Mouse (Mus musculus) CD8-positive naive resting alpha-beta T cell, adult 2 months (primary cell): Measurements from ENCODE around the gene Rnf44.

Source experiments
- DNase-seq, 2 experiments: peaks; one replicate each; pipeline ENCODE4 v3.0.0; 2022; ENCODE audit warnings: low read depth in 2 of 2, low spot score in 2 of 2

Gene Rnf44

DNA sequence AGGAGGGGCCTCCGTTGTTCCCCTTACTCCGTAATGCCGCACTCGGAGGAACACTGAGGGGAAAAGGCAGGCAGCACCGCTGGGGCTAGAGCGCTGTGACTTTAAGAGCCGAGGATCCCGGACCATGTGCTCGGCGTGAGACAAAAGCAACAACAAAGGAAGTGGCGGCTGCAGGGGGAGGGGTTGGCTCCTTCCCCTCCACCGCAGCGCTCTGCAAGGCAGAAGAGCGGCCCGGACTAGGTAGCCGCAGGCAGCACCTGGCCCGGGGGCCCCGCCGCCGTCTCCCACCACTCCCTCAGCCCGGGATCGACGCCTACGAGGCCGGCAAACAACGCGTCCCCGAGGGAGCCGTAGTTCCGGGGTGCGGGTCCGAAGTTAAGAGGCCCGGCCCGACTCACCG is 6.6 kb downstream of the Rnf44 start:
- peak; percentile 79 to 87 for DNase-seq

- DNase-seq = no peak
Measured at GRCm38 (mm10) chr13:54686139-54687053, 7.3 kb downstream of the Rnf44 start.

DNA sequence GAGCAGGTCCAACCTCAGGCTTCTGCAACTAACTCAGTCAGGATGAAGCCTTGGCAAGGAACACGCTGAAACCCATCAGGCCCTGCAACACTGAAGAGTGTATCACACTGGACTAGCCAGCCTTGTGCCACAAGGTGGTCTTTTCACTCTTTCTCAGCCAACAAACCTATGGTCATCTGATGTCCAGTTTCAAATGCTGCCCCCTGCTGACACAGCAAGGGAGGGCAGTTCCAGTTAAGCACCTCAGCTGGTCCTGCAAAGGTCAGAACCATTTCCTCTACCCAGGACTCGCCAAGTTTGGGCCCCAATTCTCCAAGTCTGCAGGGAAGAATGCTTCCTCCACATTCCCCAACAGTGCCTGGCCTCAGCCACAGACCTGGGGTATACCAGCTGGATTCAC is 8.5 kb downstream of the Rnf44 start:
- no peak for DNase-seq

DNA sequence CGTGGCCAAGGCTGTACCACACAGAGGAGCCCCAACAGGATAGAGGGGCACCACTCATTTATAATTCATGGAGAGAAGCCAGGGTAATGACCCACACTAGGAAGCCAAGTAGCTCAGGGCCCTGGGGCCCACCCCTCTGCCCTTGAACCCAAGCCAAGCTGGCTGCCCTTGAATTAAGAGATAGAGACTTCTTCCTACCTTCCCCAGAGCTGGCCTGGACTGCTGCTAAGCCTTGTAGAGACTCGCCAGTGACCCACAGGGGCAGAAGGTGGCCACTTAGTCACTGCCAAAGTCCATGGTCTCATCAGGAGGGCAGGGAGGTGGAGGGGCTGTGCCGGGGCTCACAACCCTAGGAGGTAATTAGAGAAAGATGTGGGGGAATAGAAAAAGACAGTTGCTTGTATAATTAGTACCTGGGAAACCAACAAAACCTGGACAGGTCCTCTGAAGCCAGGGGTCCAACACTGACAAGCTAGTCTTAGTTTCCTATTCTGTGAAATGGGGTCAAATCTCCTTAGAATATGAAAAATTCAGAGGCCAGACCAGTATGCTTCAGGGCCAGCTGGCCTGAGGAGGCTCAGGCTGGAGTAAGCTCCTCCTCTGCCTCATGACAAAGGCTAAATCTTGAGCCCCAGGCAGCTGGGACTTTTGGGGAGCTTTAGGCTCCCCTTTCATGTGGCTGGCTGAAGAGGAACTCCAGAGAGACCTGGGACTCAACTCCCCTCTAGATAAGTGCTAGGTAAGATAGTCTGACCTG is 9.4 kb downstream of the Rnf44 start:
- no peak for DNase-seq

DNA sequence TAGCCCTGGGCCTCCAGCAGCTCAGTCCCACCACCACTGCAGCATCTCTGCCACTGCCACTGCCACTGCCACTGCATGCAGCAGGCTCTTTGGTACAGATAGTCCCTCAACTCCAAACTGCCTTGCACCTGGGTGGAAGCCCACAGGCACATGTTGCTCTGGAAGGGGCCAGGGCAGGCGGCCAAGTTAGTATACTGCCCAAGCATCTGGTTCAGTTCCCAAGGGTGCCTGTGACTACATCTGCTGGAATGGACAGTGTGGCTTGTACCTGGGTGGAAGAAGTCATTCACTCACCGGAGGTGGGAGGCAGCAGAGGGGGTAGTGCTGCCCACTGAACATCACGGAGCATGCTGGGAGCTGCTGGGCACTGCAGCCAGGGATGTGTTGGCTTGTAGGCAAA is 10.4 kb downstream of the Rnf44 start:
- no peak for DNase-seq

- no peak for DNase-seq
Measured at GRCm38 (mm10) chr13:54681291-54681690, 12.4 kb downstream of the Rnf44 start.

DNA sequence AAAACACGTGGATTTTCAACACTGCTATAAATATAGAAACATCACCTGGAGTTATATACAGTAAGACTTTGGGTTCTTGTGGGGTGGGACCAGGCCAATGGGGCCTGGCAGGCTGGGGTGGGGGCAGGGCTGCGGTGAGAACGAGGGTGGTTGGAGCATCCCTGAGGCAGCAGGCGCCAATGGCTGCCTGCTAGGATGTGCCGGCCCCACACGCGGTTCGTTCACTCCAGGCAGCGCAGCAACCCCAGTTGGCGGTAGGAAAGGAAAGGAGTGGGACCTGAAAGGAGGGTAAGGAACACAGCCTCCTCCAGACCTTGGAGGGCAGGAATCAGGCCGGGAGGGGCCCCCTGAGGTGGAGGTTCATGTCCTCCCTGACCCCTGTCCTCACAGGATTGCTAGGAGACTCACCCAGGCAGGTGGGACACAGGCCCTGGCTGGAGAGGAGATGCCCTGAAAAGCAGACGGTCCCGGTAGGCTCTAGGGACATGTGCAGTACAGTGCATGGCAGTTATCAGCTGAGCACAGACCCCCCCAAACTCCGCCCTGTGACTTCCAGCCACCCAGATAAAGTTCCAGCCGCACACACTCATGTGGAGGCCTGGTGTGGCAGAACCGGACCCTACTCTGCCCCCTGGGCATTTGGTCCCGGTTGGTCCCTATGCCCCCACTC is 13.4 kb downstream of the Rnf44 start:
- no peak for DNase-seq

DNA sequence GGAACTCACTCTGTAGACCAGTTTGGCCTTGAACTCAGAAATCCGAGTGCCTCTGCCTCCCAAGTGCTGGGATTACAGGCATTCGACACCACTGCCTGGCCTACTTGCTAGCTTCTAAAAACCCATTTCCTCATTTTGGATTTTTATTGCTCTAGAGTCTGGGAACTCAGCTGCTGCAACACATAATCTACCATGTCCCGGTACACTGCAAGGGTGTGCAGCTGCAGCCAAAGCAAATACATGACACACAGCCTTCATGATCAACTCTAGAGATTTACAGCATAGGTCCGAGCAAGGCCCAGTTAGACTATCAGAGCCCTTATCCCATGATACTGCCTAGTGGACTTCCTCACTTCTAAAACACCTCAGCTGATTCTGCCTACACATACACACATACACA is 15.4 kb downstream of the Rnf44 start:
- DNase-seq = no peak

DNA sequence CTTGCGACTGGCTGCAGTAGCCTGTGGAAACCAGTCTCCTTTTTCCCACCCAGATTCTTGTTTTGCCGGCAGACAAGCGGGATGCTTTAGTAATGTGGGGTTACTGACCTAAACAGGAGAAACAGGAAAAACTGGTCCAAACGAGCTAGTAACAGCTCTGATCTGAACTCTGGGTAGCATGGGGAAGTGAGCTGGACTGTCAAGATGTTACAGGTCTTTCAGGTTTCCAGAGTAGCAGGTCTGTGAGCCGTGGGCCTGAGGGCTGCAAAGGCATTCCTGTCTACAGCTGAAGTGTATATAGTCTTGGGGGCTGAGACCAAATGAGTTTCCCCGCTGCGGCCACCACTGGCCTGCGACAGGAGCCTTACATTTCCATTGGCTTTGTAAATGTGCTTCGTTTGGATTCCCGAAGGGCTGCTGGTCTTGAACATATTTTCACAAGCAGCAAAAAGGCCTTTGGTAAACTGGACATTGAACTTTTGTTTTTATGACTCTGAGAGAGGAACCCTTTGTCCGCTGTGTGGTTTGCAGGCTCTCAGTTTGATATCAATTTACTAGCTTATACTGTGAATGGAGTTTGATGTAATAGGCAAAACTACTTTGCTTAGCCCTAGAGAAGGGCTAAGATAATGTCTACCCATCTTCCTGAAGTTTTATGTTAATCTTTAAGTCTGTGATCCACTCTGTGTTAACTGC is 17.7 kb downstream of the Rnf44 start:
- no peak for DNase-seq

DNA sequence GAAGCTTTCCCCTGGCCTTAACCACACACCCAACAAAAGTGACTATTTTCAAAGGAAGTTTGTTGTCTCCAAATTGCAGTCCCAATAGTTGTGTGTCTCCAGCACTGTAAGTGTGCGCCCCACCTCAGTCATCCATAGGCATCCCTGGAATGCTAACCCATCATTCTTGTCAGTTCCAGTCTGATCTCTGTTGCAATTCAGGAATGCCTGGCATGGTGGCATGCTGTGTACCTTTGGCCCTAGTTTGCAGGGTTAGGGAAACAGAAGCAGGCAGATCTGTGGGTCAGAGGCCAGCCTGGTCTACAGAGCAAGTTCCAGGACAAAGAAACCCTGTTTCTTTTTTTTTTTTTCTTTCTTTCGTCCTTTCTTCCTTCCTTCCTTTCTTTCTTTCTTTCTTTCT is 23.2 kb downstream of the Rnf44 start:
- no peak for DNase-seq

GRCm38 (mm10) chr13:54665062-54665461 is 28.6 kb downstream of the Rnf44 start:
- DNase-seq = no peak

- DNase-seq = no peak
Measured at GRCm38 (mm10) chr13:54664509-54664908, 29.2 kb downstream of the Rnf44 start.

GRCm38 (mm10) chr13:54663999-54664398 is 29.7 kb downstream of the Rnf44 start:
- no peak for DNase-seq

- DNase-seq = no peak
Measured at GRCm38 (mm10) chr13:54661358-54661757, 32.3 kb downstream of the Rnf44 start.

GRCm38 (mm10) chr13:54660877-54661276 is 32.8 kb downstream of the Rnf44 start:
- DNase-seq = no peak

- no peak for DNase-seq
Measured at GRCm38 (mm10) chr13:54650461-54650860, 43.2 kb downstream of the Rnf44 start.

DNA sequence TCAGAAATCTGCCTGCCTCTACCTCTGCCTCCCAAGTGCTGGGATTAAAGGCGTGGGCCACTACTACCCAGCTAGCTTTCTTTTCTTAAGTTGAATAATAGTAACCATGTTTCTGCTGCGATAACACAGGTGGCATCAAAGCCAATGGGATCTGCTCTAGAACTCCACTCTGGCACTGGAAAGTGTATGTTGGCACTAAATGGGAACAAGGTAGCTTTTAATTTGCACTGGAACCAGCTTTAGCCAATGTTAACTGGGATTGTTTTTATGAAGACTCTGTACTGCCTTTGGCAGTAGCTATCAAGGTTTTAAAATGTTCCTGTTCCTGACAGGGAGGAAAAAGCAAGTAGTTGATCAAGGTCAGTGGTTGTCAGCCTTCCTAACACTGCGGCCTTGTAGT is 58.7 kb downstream of the Rnf44 start:
- DNase-seq = no peak

- no peak for DNase-seq
Measured at GRCm38 (mm10) chr13:54632731-54633277, 60.9 kb downstream of the Rnf44 start.
